In genomic region chr15:102470183-102470604, GRCm38 (mm10) we compare ENCODE assay signal across 8 mouse cellular contexts. TPM values are rescaled to one million over a fixed set of nuclear protein-coding genes. Genes with fewer than 3 reads are reported as not detected.
A peak's percentile ranks its signal among the peaks of the same experiment; 100 is the strongest.
DNase-seq lines count a peak whose midpoint lies in the region; ATAC-seq and TF ChIP-seq lines count a peak whose summit lies in the region.

Gene Pcbp2 (plus strand): TSS chr15:102470539.

- peak within 1 kb of the TSS; percentile 87 for H3K27ac ChIP-seq in CH12.LX (ENCODE audit: insufficient read depth, low read depth)
- H3K27ac ChIP-seq in forebrain, embryonic 11.5 days (ENCODE audit: low read depth, low read length) = peak within 1 kb of the TSS; percentile 96
- peak within 1 kb of the TSS; percentile 99 for H3K27ac ChIP-seq in heart, embryonic 16.5 days (ENCODE audit: low read length)
- peak within 1 kb of the TSS; percentile 90 for H3K27ac ChIP-seq in liver, embryonic 15.5 days (replicated peaks)
- peak within 1 kb of the TSS; percentile 95 for H3K27ac ChIP-seq in neural tube, embryonic 12.5 days

- H3K9me3 ChIP-seq in CH12.LX (replicated peaks; ENCODE audit: low read length) = peaks cover 5% of the 10 kb centered on the region
- no peaks in the 10 kb centered on the region for H3K9me3 ChIP-seq in forebrain, embryonic 11.5 days (ENCODE audit: control insufficient read depth, low read length)
- H3K9me3 ChIP-seq in heart, embryonic 16.5 days (replicated peaks; ENCODE audit: control insufficient read depth, low read length) = no peaks in the 10 kb centered on the region
- H3K9me3 ChIP-seq in liver, embryonic 15.5 days (replicated peaks) = no peaks in the 10 kb centered on the region
- no peaks in the 10 kb centered on the region for H3K9me3 ChIP-seq in neural tube, embryonic 12.5 days

- H3K9ac ChIP-seq in CH12.LX (ENCODE audit: insufficient read depth, low read depth) = peak within 1 kb of the TSS; percentile 100
- peak within 1 kb of the TSS; percentile 93 for H3K9ac ChIP-seq in forebrain, embryonic 11.5 days (ENCODE audit: low read length)
- H3K9ac ChIP-seq in heart, embryonic 16.5 days (ENCODE audit: low read length) = peak within 1 kb of the TSS; percentile 98
- peak within 1 kb of the TSS; percentile 96 for H3K9ac ChIP-seq in liver, embryonic 15.5 days
- H3K9ac ChIP-seq in neural tube, embryonic 12.5 days = peak within 1 kb of the TSS; percentile 92

- no peaks in the 10 kb centered on the region for H3K27me3 ChIP-seq in CH12.LX (replicated peaks)
- H3K27me3 ChIP-seq in forebrain, embryonic 11.5 days (ENCODE audit: control insufficient read depth, insufficient read depth, low read length) = no peaks in the 10 kb centered on the region
- no peaks in the 10 kb centered on the region for H3K27me3 ChIP-seq in heart, embryonic 16.5 days (ENCODE audit: control insufficient read depth, insufficient read depth, low read length)
- no peaks in the 10 kb centered on the region for H3K27me3 ChIP-seq in liver, embryonic 15.5 days
- H3K27me3 ChIP-seq in neural tube, embryonic 12.5 days (replicated peaks) = no peaks in the 10 kb centered on the region

- H3K36me3 ChIP-seq in CH12.LX (replicated peaks in 1 of 2; ENCODE audit: control insufficient read depth in 1 of 2, insufficient read depth in 1 of 2, low read length in 1 of 2) = peaks cover 17 to 61% of the 10 kb centered on the region in 2 experiments
- peaks cover 3% of the 10 kb centered on the region for H3K36me3 ChIP-seq in forebrain, embryonic 11.5 days (ENCODE audit: control insufficient read depth, insufficient read depth, low read length)
- H3K36me3 ChIP-seq in heart, embryonic 16.5 days (ENCODE audit: control insufficient read depth, insufficient read depth) = peaks cover 14% of the 10 kb centered on the region
- peaks cover 53% of the 10 kb centered on the region for H3K36me3 ChIP-seq in liver, embryonic 15.5 days (replicated peaks)
- H3K36me3 ChIP-seq in neural tube, embryonic 12.5 days = peaks cover 13% of the 10 kb centered on the region

- WGBS in forebrain, embryonic 11.5 days = under 1% methylated on average over 35 of the region's 40 CpGs
- under 1% methylated on average over 33 of the region's 40 CpGs for WGBS in heart, embryonic 16.5 days
- WGBS in liver, embryonic 15.5 days (ENCODE audit: insufficient replicate concordance) = under 1% methylated on average over 34 of the region's 40 CpGs
- WGBS in neural tube, embryonic 12.5 days = under 1% methylated on average over 36 of the region's 40 CpGs

- peaks cover 3 to 26% of the 10 kb centered on the region in 2 experiments for H3K4me1 ChIP-seq in CH12.LX (ENCODE audit: control insufficient read depth in 1 of 2, insufficient read depth in 2 of 2)
- no peaks in the 10 kb centered on the region for H3K4me1 ChIP-seq in forebrain, embryonic 11.5 days (replicated peaks; ENCODE audit: control insufficient read depth, insufficient read depth, low read length)
- peaks cover 10% of the 10 kb centered on the region for H3K4me1 ChIP-seq in heart, embryonic 16.5 days (ENCODE audit: control insufficient read depth, insufficient read depth, low read length)
- H3K4me1 ChIP-seq in liver, embryonic 15.5 days (replicated peaks) = peaks cover 18% of the 10 kb centered on the region
- H3K4me1 ChIP-seq in neural tube, embryonic 12.5 days = peaks cover 8% of the 10 kb centered on the region; the same call in 1 of the 2 replicates

- dilution Hi-C loops in CH12.LX (cut with MboI; ENCODE audit: extremely low pct_ligation_motif_present, extremely low pct_unique_long_range_greater_than_20kb, low sequenced_read_pairs) = no loop called here

- no peak for TF ChIP-seq EP300 in CH12.LX (IDR thresholded peaks at IDR 0.05; ENCODE audit: low read length)

- in situ Hi-C loops in CH12.LX (cut with MboI; ENCODE audit: low pct_ligation_motif_present, low pct_unique_long_range_greater_than_20kb, low sequenced_read_pairs) = no loop called here

- H3K4me3 ChIP-seq in CH12.LX (replicated peaks in 1 of 3; ENCODE audit: low read depth in 2 of 3, low read length in 2 of 3, poor library complexity in 1 of 3) = peak within 1 kb of the TSS; percentile 82 to 96 (median 93)
- H3K4me3 ChIP-seq in forebrain, embryonic 11.5 days (ENCODE audit: low read depth, low read length) = peak within 1 kb of the TSS; percentile 76
- peak within 1 kb of the TSS; percentile 95 for H3K4me3 ChIP-seq in heart, embryonic 16.5 days (ENCODE audit: low read length)
- H3K4me3 ChIP-seq in liver, embryonic 15.5 days (replicated peaks) = peak within 1 kb of the TSS; percentile 97
- peak within 1 kb of the TSS; percentile 76 for H3K4me3 ChIP-seq in neural tube, embryonic 12.5 days

- peak; percentile 73 for TF ChIP-seq POLR2A in CH12.LX (IDR thresholded peaks at IDR 0.05; ENCODE audit: low read depth, low read length)

- peak; percentile 64 to 84 for TF ChIP-seq CTCF in CH12.LX (conservative IDR thresholded peaks at IDR 0.05 in 1 of 2, IDR thresholded peaks at IDR 0.05 in 1 of 2; ENCODE audit: low read depth in 2 of 2, low read length in 2 of 2)

- DNase-seq in CH12.LX (ENCODE audit: extremely low read depth) = peak; percentile 98
- DNase-seq in c-Kit-positive CD71-positive TER-119-negative erythroid progenitor cells, embryonic 14.5 days (ENCODE audit: low read depth) = peak; percentile 96
- peak; percentile 99 for DNase-seq in forebrain, embryonic 11.5 days (ENCODE audit: low spot score)
- DNase-seq in kidney, postnatal 36 days = peak; percentile 96
- DNase-seq in telencephalon, adult 2 months (ENCODE audit: low read depth, low spot score) = peak; percentile 98

- ATAC-seq in forebrain, embryonic 11.5 days (replicated peaks; ENCODE audit: low FRiP score) = peak; percentile 99
- ATAC-seq in heart, embryonic 16.5 days (replicated peaks; ENCODE audit: extremely low read depth, insufficient read depth, low FRiP score) = peak; percentile 99
- peak; percentile 98 for ATAC-seq in liver, embryonic 15.5 days (ENCODE audit: insufficient read depth)
- ATAC-seq in neural tube, embryonic 12.5 days (ENCODE audit: low FRiP score, low read depth) = peak; percentile 99

- TF ChIP-seq RAD21 in CH12.LX (IDR thresholded peaks at IDR 0.05; ENCODE audit: low read depth, low read length) = no peak

- peak within 1 kb of the TSS; percentile 45; the same call in 1 of the 2 replicates for H3K4me2 ChIP-seq in CH12.LX (ENCODE audit: insufficient read depth, low read depth, poor library complexity, severe bottlenecking)
- H3K4me2 ChIP-seq in forebrain, embryonic 11.5 days (ENCODE audit: low read depth, low read length, severe bottlenecking) = peak within 1 kb of the TSS; percentile 58
- peak within 1 kb of the TSS; percentile 81 for H3K4me2 ChIP-seq in heart, embryonic 16.5 days (ENCODE audit: low read depth, low read length)
- H3K4me2 ChIP-seq in liver, embryonic 15.5 days = peak within 1 kb of the TSS; percentile 72
- H3K4me2 ChIP-seq in neural tube, embryonic 12.5 days (replicated peaks) = peak within 1 kb of the TSS; percentile 73

- peaks cover 45% of the 10 kb centered on the region for H3K79me2 ChIP-seq in CH12.LX (replicated peaks; ENCODE audit: control insufficient read depth, extremely low read depth, insufficient read depth, poor library complexity, severe bottlenecking)

TF ChIP-seq in CH12.LX, 34 proteins besides CTCF, POLR2A, EP300 and RAD21 (continues in another document):
- TF ChIP-seq E2F4 (IDR thresholded peaks at IDR 0.05; ENCODE audit: insufficient replicate concordance, low read depth, low read length) (no peak), POLR2AphosphoS2 (IDR thresholded peaks at IDR 0.05; ENCODE audit: low read depth, low read length) (no peak), GABPA (IDR thresholded peaks at IDR 0.05; ENCODE audit: insufficient replicate concordance, low read depth, low read length) (peak; percentile 95), JUND (conservative IDR thresholded peaks at IDR 0.05; ENCODE audit: low read depth, low read length) (no peak), ZKSCAN1 (IDR thresholded peaks at IDR 0.05; ENCODE audit: borderline replicate concordance, low read depth, low read length) (no peak), UBTF (IDR thresholded peaks at IDR 0.05; ENCODE audit: low read depth, low read length) (no peak), MAZ (IDR thresholded peaks at IDR 0.05; ENCODE audit: low read depth, low read length) (no peak; the same call in 1 of the 2 replicates), ZMIZ1 (IDR thresholded peaks at IDR 0.05; ENCODE audit: low read depth, low read length) (no peak), ZNF384 (IDR thresholded peaks at IDR 0.05; ENCODE audit: low read depth, low read length) (no peak; the same call in 1 of the 2 replicates), MEF2A (IDR thresholded peaks at IDR 0.05; ENCODE audit: borderline replicate concordance, low read depth, low read length) (peak; percentile 88; the same call in 1 of the 2 replicates), SMC3 (IDR thresholded peaks at IDR 0.05; ENCODE audit: low read depth, low read length) (no peak), MAX (IDR thresholded peaks at IDR 0.05; ENCODE audit: low read length) (no peak; the same call in 1 of the 2 replicates), KAT2A (IDR thresholded peaks at IDR 0.05; ENCODE audit: insufficient replicate concordance, low read length) (peak; percentile 94; the same call in 1 of the 2 replicates), BHLHE40 (IDR thresholded peaks at IDR 0.05; ENCODE audit: low read depth, low read length) (no peak), TCF12 (IDR thresholded peaks at IDR 0.05; ENCODE audit: low read depth, low read length) (peak; percentile 91), USF1 (IDR thresholded peaks at IDR 0.05; ENCODE audit: low read depth, low read length) (no peak), CHD2 (IDR thresholded peaks at IDR 0.05; ENCODE audit: low read length) (peak; percentile 82), SIN3A (IDR thresholded peaks at IDR 0.05; ENCODE audit: low read length) (no peak), HCFC1 (IDR thresholded peaks at IDR 0.05; ENCODE audit: low read depth, low read length) (peak; percentile 92), RCOR1 (conservative IDR thresholded peaks at IDR 0.05; ENCODE audit: low read depth, low read length) (no peak), IRF4 (IDR thresholded peaks at IDR 0.05; ENCODE audit: low read depth, low read length) (peak; percentile 75), USF2 (conservative IDR thresholded peaks at IDR 0.05; ENCODE audit: low read depth, low read length) (no peak), NRF1 (IDR thresholded peaks at IDR 0.05; ENCODE audit: low read depth, low read length) (peak; percentile 65), MAFK (IDR thresholded peaks at IDR 0.05; ENCODE audit: insufficient replicate concordance, low read length) (no peak)

RNA-seq across cellular contexts. Expression of gene Pcbp2, which starts in this region (rescaled TPM):
- 263 and 281 TPM in 2 replicates for total RNA-seq in CH12.LX (2012; rRNA removed)
- total RNA-seq in CH12.LX (2014; rRNA removed) = 308 and 379 TPM in 2 replicates
- 1,350 and 1,545 TPM in 2 replicates for polyA plus RNA-seq in CH12.LX (2012; ENCODE audit: insufficient read length, low read depth)
- 236 and 247 TPM in 2 replicates for polyA plus RNA-seq in forebrain, embryonic 11.5 days (2014; fragmentation: Nextera tagmentation; extraction: Ambion mirVana)
- polyA plus RNA-seq in heart, embryonic 16.5 days (2015; fragmentation: Nextera tagmentation; extraction: Ambion mirVana) = 136 and 140 TPM in 2 replicates
- 64.1 and 73.9 TPM in 2 replicates for polyA plus RNA-seq in liver, embryonic 15.5 days (2015; fragmentation: Nextera tagmentation; extraction: Ambion mirVana)
- 144 and 152 TPM in 2 replicates for polyA plus RNA-seq in neural tube, embryonic 12.5 days (2016; fragmentation: Nextera tagmentation; extraction: Ambion mirVana)

Comparison
In these comparisons a context has a peak if more than half of its experiments do, and no peak if none do; other contexts are left out.
1. Peak in every context shown above with its lines: DNase-seq, ATAC-seq, H3K4me3 ChIP-seq and H3K27ac ChIP-seq.